Mouse (Mus musculus): ENCODE measurements around the gene Pklr.

DNA sequence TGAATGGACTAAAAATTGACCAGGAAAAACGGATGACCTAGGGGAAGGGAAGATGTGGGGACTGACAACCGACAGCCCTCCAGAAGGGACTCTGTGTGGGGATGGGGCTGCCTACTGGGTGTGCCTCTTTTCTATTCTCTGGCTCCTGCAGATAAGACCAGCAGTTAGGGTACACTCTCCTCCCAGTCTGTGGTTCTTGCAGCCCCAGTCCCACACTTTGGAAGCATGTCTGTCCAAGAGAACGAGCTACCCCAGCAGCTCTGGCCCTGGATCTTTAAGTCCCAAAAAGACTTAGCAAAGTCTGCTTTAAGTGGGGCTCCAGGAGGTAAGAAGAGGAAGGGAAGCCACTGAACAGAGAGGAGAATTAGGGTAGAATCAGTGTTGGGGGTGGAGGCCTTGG lies at the start of gene Pklr:
- no peak for TF ChIP-seq POLR2AphosphoS5 (IDR thresholded peaks at IDR 0.05; ENCODE audit: insufficient replicate concordance, low read depth, low read length)
- no peak for TF ChIP-seq CTCF (IDR thresholded peaks at IDR 0.05; ENCODE audit: low read depth, low read length)
